Mouse (Mus musculus): Measurements from ENCODE around the gene Magea8.
"Not testable (repeated sequence)": the region's sequence is repeated elsewhere in the genome, so short reads cannot be mapped to it uniquely, and the experiment has no call there.

The Magea8 gene

GRCm38 (mm10) chrX:154995750-154996149 lies at the start of gene Magea8:
Magea8 (minus strand) TSS chrX:154995850.
- not testable (repeated sequence) for DNase-seq (ENCODE audit: low spot score in 2 of 2)

GRCm38 (mm10) chrX:154949405-154949804 lies 46.2 kb downstream of the Magea8 start, which contains the start of gene Magea3:
Magea3 (minus strand) TSS chrX:154949505.
- DNase-seq (ENCODE audit: low spot score in 2 of 2): not testable (repeated sequence)

- DNase-seq (ENCODE audit: low spot score in 2 of 2): not testable (repeated sequence)
These were observed 59.8 kb downstream of the Magea8 start, which contains the start of gene Magea6 for GRCm38 (mm10) chrX:154935887-154936286. Magea6 (minus strand) TSS chrX:154935987.

All from urinary bladder, adult 18-20 months (tissue).